Comparison of ENCODE assay signal across 23 mouse cellular contexts in genomic region chr6:93328683-93329082, GRCm38 (mm10).
A peak's percentile ranks its signal among the peaks of the same experiment; 100 is the strongest.
DNase-seq lines count a peak whose midpoint lies in the region; ATAC-seq and TF ChIP-seq lines count a peak whose summit lies in the region.
"Had no signal": no experiment of that assay in that cellular context is flagged by ENCODE, and none has a peak within 500 bp of the region (broad histone marks: within the 10 kb centered on the region; RNA-seq: fewer than 3 reads in every experiment).

No protein-coding gene starts in this region.

- no peaks in the 10 kb centered on the region for H3K36me3 ChIP-seq in liver, adult 2 months (ENCODE audit: control insufficient read depth, insufficient read depth, low read length)
- no peaks in the 10 kb centered on the region for H3K36me3 ChIP-seq in liver, postnatal 0 days (replicated peaks; ENCODE audit: insufficient read depth, low read length)
- H3K36me3 ChIP-seq: embryonic facial prominence, embryonic 12.5 days; forebrain, embryonic 10.5 days; hindbrain, embryonic 12.5 days; hindbrain, embryonic 15.5 days had no signal

- no peaks in the 10 kb centered on the region for H3K79me2 ChIP-seq in liver, adult 2 months (ENCODE audit: control insufficient read depth, insufficient read depth, low read length)

- no peak overlapping the region for H3K27ac ChIP-seq in liver, adult 2 months (replicated peaks; ENCODE audit: insufficient read depth, low read depth, low read length)
- H3K27ac ChIP-seq in liver, postnatal 0 days (ENCODE audit: low read depth) = no peak overlapping the region
- H3K27ac ChIP-seq: embryonic facial prominence, embryonic 12.5 days; forebrain, embryonic 10.5 days; forebrain, embryonic 13.5 days; hindbrain, embryonic 12.5 days; hindbrain, embryonic 15.5 days had no signal

- WGBS in liver, adult 2 months = 19% methylated on average over 2 of the region's 2 CpGs
- 59% methylated on average over 2 of the region's 2 CpGs for WGBS in liver, postnatal 0 days (ENCODE audit: insufficient replicate concordance)

- no peaks in the 10 kb centered on the region for H3K27me3 ChIP-seq in liver, adult 2 months (ENCODE audit: control insufficient read depth, insufficient read depth, low read length)
- no peaks in the 10 kb centered on the region for H3K27me3 ChIP-seq in liver, postnatal 0 days (ENCODE audit: insufficient read depth, low read length)
- H3K27me3 ChIP-seq: embryonic facial prominence, embryonic 12.5 days; forebrain, embryonic 13.5 days; hindbrain, embryonic 12.5 days; hindbrain, embryonic 15.5 days had no signal

- no peak overlapping the region for H3K4me3 ChIP-seq in liver, adult 2 months (ENCODE audit: insufficient read depth, low read depth, low read length)
- H3K4me3 ChIP-seq in liver, postnatal 0 days (ENCODE audit: low read depth, low read length) = no peak overlapping the region
- H3K4me3 ChIP-seq: embryonic facial prominence, embryonic 12.5 days; erythroblast, embryonic 14.5 days; forebrain, embryonic 10.5 days; forebrain, embryonic 13.5 days; hindbrain, embryonic 12.5 days; hindbrain, embryonic 15.5 days had no signal

- no peak overlapping the region for H3K4me2 ChIP-seq in liver, postnatal 0 days (ENCODE audit: low read depth, low read length)
- H3K4me2 ChIP-seq: embryonic facial prominence, embryonic 12.5 days; forebrain, embryonic 13.5 days; heart, embryonic 11.5 days; hindbrain, embryonic 12.5 days; hindbrain, embryonic 15.5 days had no signal

- TF ChIP-seq EP300 in liver, postnatal 0 days (IDR thresholded peaks at IDR 0.05; ENCODE audit: low read depth) = no peak

- no peaks in the 10 kb centered on the region for H3K9me3 ChIP-seq in liver, postnatal 0 days (ENCODE audit: low read length)
- H3K9me3 ChIP-seq: embryonic facial prominence, embryonic 12.5 days; forebrain, embryonic 10.5 days; forebrain, embryonic 13.5 days; hindbrain, embryonic 12.5 days; hindbrain, embryonic 15.5 days had no signal

- TF ChIP-seq POLR2A in liver, adult 2 months (IDR thresholded peaks at IDR 0.05; ENCODE audit: extremely low read depth, insufficient read depth, low read length) = no peak

- H3K4me1 ChIP-seq in liver, adult 2 months (ENCODE audit: control insufficient read depth, insufficient read depth, low read length) = peaks cover 5% of the 10 kb centered on the region; the same call in 1 of the 2 replicates
- H3K4me1 ChIP-seq in liver, postnatal 0 days (ENCODE audit: insufficient read depth) = no peaks in the 10 kb centered on the region
- H3K4me1 ChIP-seq: embryonic facial prominence, embryonic 12.5 days; forebrain, embryonic 10.5 days; forebrain, embryonic 13.5 days; hindbrain, embryonic 12.5 days had no signal

- H3K9ac ChIP-seq in liver, adult 2 months (ENCODE audit: low read depth, low read length) = no peak overlapping the region
- H3K9ac ChIP-seq in liver, postnatal 0 days (replicated peaks) = no peak overlapping the region
- H3K9ac ChIP-seq: embryonic facial prominence, embryonic 12.5 days; forebrain, embryonic 13.5 days; hindbrain, embryonic 12.5 days; hindbrain, embryonic 15.5 days had no signal

- DNase-seq in liver, adult 2 months (ENCODE audit: extremely low read depth, low read depth, low spot score) = peak; percentile 88
- no peak for DNase-seq in liver, postnatal 0 days
- DNase-seq in lung, postnatal 25 days (ENCODE audit: low spot score) = peak; percentile 44
- no peak for DNase-seq in lung, adult 18-20 months
- peak; percentile 23 for DNase-seq in gonadal fat pad, adult 2 months (ENCODE audit: low read depth)
- DNase-seq in adrenal gland, adult (ENCODE audit: inconsistent age in 2 of 2, low spot score in 1 of 2) = no peak
- DNase-seq: adrenal gland, adult 8-10 months; adrenal gland, postnatal 25 days; cerebellum, adult 18-20 months; cerebellum, adult 9-10 months; cerebellum, postnatal 14 days; gastrocnemius, postnatal 10 days; gastrocnemius, postnatal 36 days; heart, adult 11 months had no signal

- no peak for ATAC-seq in liver, postnatal 0 days
- ATAC-seq: CD4-positive, CD25-positive, alpha-beta regulatory T cell, adult 4 months; forebrain, embryonic 13.5 days; forebrain, embryonic 16.5 days had no signal

- no peak for TF ChIP-seq CTCF in liver, adult 2 months (IDR thresholded peaks at IDR 0.05; ENCODE audit: low read depth, low read length)
- TF ChIP-seq CTCF in liver, postnatal 0 days (IDR thresholded peaks at IDR 0.05; ENCODE audit: low read depth) = no peak

Comparison
In these comparisons a context has a peak if more than half of its experiments do, and no peak if none do; other contexts are left out.
1. DNase-seq: peak in liver, adult 2 months (single experiment), lung, postnatal 25 days (single experiment) and gonadal fat pad, adult 2 months (single experiment); none in liver, postnatal 0 days (single experiment), lung, adult 18-20 months (0 of 2) and adrenal gland, adult (0 of 2).